Mouse (Mus musculus): ENCODE data around the gene Lingo3.
A peak's percentile ranks its signal among the peaks of the same experiment; 100 is the strongest.

Lingo3 gene

DNA sequence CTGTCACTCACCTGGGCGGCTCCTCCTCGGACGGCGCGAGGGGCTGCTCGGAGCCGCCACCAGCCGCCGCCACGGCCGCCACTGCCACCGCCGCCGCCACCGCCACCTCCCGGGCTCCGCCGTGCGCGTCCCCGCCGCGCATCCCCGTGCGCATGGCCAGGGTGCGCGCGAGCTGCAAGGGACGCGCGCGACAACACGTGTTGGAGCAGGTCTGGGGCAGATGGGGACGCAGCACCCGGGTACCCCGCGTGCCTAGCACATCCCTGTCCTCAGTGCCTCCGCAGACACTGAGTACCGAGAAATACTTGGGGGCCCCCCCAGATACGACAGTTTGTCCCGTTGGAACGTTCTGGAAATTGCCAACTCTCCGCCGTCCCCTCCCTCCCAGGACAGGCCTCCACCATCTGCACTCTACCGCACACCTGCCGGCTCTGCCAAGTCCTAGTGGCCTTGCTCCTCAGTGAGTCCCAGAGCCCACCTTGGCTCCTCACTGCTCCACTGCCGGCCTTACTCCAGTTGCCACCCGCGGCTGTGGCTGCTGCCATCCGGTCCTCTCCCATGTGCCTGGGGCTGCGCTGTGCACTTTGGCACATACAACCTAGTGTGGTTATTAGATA is at the start of gene Lingo3:
TSS of gene Lingo3 (minus strand) at position 109 of the 617 bp plus-strand sequence.
- no peak for DNase-seq (ENCODE audit: low spot score)

DNA sequence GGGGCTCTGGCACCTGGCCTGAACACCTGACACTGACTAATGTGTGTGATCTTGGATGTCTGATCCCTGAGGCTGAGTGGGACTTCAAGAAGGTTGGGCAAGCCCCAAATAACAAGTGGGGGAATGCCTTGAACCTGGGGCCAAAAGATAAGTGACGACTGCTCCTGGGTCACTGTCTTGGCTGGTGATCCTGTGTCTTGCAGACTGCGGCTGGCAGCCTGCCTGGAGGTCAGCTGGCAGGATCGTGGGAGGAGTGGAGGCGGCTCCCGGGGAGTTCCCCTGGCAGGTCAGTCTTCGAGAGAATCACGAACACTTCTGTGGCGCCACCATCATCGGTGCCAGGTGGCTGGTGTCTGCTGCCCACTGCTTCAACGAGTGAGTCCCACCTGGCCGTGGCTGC is 43.3 kb upstream of the Lingo3 start:
- DNase-seq (ENCODE audit: low spot score) = peak; percentile 89

- DNase-seq (ENCODE audit: low spot score) = peak; percentile 50
These were observed 37.5 kb upstream of the Lingo3 start for GRCm38 (mm10) chr10:80881301-80881700.

DNA sequence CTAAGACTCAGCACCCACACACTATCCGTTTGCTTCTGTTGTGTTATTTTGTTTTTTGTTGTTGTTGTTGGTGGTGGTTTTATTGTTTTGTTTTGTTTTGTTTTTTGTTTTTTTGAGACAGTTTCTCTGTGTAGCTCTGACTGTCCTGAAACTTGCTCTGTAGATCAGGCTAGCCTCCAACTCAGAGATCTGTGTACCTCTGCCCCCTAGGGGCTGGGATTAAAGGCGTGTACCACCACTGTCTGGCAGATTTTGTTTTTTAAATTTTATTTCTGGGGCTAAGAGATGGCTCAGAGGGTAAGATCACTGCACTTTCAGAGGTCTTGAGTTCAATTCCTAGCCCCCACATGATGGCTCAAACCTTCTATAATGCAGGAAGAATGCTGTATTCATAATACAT is 37.1 kb upstream of the Lingo3 start:
- no peak for DNase-seq (ENCODE audit: low spot score)

DNA sequence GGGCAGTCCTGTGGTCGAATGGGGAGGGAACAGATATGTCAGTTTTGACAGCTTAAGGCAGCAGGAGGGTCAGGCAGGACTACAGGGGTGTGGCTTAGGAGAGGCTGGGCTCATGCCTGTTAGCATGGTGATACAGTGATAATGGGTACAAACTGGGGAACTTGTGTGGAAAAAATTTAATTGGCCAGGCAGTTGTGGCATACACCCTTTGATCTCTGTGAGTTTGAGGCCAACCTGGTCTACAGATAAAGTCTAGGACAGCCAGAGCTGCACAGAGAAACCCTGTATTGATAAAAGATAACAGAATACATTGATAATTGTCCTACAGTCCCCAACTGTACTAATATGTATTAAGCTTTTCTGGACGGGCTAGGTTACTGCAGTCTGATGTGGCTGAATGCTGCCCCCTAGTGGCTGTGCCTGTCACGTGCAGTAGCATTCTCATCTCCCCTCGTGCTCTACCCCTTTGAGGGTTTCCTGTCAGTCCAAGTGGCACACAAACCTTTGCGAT is 36.3 kb upstream of the Lingo3 start:
- DNase-seq (ENCODE audit: low spot score) = peak; percentile 75

GRCm38 (mm10) chr10:80876594-80876993 is 32.8 kb upstream of the Lingo3 start:
- DNase-seq (ENCODE audit: low spot score) = peak; percentile 40

- DNase-seq (ENCODE audit: low spot score) = peak; percentile 69
These were observed 32.2 kb upstream of the Lingo3 start for GRCm38 (mm10) chr10:80876028-80876427.

DNA sequence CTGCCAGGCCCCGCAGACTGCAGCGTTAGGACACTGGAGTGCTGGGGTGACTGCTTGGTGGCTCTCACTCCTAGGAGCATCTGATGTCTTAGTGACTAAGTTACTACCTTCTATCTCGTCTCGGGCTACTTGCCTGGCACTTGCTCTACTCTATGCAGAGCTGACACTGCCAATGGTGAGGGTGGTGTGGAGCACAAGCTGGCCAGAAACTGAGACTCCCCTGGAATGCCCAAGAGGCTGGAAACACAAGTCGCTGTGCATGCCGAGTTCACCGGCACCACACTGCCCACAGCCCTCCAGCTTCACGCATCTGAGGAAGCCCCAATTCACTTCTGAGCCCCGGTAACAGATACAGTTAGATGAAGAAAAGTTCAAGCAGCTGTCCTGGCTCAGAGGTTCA is 30.2 kb upstream of the Lingo3 start:
- DNase-seq (ENCODE audit: low spot score) = no peak

DNA sequence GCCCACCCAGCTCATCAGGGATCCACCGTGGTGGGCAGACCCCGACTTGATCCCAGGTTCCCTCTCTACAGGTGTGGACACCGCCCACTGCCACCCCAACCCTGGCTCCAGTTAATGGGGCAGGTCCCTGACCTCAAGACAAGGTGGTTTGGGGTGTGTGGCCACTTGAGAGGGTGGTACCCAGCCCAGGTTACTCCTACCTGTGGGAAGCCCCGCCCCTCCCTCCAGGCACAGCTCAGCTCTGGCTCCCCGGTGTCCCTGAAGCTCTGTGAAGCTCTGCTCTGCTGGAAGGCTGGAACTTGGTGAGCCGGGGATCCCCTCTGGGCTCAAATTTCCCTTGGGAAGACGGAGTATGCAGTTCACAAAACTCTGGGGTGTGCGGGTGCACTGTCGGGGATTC is 27.7 kb upstream of the Lingo3 start, which contains the start of gene Tmprss9:
TSS of gene Tmprss9 (plus strand) at position 268 of the 400 bp plus-strand sequence.
- DNase-seq (ENCODE audit: low spot score) = no peak

DNA sequence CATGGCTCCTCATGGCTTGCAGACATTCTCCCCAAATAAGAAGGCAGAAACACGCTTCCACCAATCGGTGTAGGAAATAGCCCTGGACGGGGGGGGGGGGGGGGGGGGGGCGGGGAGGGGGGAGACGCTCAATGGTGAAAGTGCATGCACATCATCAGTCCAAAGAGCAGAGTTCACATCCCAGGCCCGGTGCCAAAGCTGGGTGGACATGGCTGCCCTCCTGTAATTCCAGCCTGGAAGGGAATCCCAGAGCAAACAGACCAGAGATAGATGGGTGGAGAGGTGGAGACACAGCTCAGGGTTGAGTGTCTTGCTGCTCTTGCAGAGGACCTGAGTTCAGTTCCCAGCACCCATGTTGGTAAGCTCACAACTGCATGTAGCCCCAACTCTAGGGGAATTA is 27.2 kb upstream of the Lingo3 start:
- no peak for DNase-seq (ENCODE audit: low spot score)

GRCm38 (mm10) chr10:80864446-80864845 is 20.6 kb upstream of the Lingo3 start:
- DNase-seq (ENCODE audit: low spot score) = no peak

- DNase-seq (ENCODE audit: low spot score) = no peak
These were observed 18.5 kb upstream of the Lingo3 start for GRCm38 (mm10) chr10:80862305-80862704.

- no peak for DNase-seq (ENCODE audit: low spot score)
These were observed 14.6 kb upstream of the Lingo3 start for GRCm38 (mm10) chr10:80858350-80858935.

DNA sequence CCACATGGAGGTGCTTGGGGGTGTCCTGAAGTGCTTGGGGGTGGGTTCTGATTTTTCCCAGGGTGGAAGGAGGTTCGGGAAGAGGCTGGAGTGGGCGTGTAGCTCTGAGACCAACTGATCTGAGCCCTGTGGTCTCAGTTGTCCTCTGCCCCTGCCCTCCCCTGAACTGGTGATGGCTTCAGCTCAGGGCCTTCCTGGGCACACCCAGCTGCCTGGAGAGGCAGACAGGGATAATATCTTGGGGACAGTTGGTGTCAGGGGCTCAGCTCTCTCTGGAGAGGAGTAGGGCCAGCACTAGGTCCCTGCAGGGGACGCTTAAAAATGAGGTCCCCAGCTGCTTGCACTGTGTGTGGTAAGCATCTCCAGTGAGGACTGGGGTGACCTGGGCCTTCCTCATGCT is 14.0 kb upstream of the Lingo3 start:
- no peak for DNase-seq (ENCODE audit: low spot score)

- no peak for DNase-seq (ENCODE audit: low spot score)
These were observed 13.5 kb upstream of the Lingo3 start for GRCm38 (mm10) chr10:80857386-80857785.

DNA sequence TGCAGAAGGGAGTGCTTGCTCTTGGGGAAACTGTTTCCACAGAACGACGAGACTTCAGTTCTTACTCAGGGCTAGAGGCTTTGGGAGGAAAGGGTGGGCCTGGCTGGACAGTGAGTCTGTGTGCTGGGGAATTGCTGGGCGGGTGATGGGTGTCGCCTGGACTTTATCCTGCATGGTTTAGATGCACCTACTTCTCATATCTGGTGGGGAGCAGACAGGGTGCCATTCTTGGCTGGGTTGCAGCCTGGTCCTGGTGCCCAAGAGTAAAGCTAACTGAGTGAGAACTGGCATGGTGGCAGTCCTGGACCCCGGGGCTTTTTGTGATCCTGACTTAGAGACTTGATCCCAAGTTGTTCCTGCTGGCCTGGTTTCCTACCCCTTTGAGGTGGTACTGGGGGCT is 13.1 kb upstream of the Lingo3 start:
- DNase-seq (ENCODE audit: low spot score) = no peak

DNA sequence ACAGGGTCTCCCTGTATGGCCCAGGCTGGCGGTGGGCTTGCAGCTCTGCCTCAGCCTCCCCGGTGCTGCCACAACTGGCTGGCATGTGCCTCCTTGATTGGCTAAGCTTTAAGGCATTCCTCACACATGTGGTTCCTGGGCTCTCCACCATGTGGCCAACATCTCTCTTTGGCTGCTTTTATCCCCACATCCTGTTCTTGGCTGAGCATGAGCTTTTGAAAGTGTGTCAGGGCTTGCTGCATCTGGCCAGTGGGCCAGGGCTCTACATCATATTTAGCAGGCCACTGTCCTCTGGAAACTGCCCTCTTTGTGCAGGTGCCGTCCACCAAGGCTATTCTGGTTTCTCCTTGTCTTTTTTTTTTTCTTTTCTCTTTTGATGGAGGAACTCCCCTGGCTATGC is 12.4 kb upstream of the Lingo3 start:
- peak; percentile 73 for DNase-seq (ENCODE audit: low spot score)

- DNase-seq (ENCODE audit: low spot score) = no peak
These were observed 11.9 kb upstream of the Lingo3 start for GRCm38 (mm10) chr10:80855749-80856073.

- peak; percentile 97 for DNase-seq (ENCODE audit: low spot score)
These were observed 11.3 kb upstream of the Lingo3 start, which contains the start of the genes Lsm7 and Sppl2b for GRCm38 (mm10) chr10:80854913-80855748. Gene Lsm7 (minus strand): TSS chr10:80855209. Gene Sppl2b (plus strand): TSS chr10:80855275.

GRCm38 (mm10) chr10:80848571-80848970 is 4.7 kb upstream of the Lingo3 start:
- DNase-seq (ENCODE audit: low spot score) = no peak

DNA sequence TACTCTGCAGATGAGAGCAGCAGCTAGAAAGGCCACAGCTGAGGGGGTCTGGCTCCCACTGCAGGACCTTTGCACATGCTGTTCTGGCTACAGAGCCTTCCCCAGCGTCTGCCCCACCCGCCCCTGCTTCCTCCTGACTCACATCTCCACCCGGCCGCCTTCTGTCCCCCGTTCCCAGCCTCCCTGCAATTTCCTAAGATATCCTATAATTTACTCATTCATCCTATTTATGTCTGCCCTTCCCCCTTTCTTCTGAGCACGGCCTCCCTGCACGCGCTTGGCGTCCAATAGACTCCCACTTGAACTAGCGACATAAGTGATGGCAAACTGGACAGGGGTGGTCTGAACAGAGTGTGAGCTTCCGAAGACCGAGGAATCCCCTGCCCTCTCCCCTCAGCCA is 1.9 kb upstream of the Lingo3 start:
- no peak for DNase-seq (ENCODE audit: low spot score)

DNA sequence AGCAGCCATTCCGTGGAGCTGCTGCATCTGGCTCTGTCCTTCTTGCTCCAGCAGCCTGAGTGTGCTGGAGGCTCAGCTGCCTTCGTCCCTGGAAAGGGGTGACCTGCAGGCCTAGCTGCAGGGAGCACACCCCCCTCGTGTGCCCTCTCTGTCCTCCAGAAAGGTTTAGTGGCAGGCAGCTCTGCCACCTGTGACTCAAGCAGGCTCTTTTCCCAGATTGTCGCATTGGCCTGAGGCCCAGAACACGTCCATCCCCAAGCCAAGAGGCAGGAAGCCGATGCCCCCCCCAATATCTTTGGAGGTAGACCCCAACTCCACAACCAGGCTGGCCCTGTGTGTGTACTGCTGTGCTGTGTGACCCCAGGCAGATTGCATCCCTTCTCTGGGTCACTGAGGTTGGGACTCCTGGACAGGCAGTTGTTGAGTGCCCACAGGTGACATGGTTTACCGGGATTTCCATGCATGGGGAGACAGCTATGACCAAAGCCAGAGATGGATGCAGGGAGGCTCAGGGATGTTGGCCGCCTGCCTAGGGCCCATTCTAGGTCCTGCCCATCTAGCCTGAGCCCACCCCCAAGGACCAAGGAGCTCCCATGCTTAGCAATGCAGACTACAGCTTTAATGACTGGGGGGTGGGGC is 1.3 kb upstream of the Lingo3 start:
- DNase-seq (ENCODE audit: low spot score) = no peak

Data from MN1 (cell line).